Mouse (Mus musculus): ENCODE data around the gene Celf2. TPM values are rescaled to one million over a fixed set of nuclear protein-coding genes. Genes with fewer than 3 reads are reported as not detected.

Celf2 gene
- polyA plus RNA-seq, 1 experiment from 2014 or later, result 92.4 TPM

DNA sequence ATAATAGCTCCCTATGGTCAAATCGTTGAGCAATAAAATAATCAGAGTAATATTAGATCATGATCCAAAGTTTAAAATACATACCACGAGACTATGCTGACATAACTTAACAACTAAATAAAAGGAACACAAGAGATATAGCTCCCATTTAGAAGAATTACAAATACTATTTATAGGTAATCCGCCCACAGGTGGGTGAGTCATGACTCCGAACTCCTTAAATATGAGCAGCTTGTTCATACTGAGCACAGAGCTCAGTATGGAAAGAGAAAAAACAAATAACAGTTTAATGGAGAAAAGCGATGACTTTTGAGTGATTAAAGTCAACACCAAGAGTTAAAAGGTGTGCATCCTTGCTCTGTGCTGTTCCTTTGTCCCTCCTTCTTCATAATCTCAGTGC is 458.3 kb downstream of the Celf2 start:
- WGBS, result 87% methylated on average over 5 of the region's 5 CpGs
- Histone ChIP-seq H3K4me2 (ENCODE audit: low read depth, low read length) (no peak overlapping the region), H3K9me3 (ENCODE audit: control insufficient read depth, low read length) (peaks cover 5% of the 10 kb centered on the region; the same call in 1 of the 2 replicates), H3K27ac (ENCODE audit: low read length) (no peak overlapping the region), H3K9ac (ENCODE audit: low read length) (no peak overlapping the region), H3K27me3 (ENCODE audit: control insufficient read depth, insufficient read depth, low read depth, low read length) (no peaks in the 10 kb centered on the region), H3K4me3 (ENCODE audit: low read length) (no peak overlapping the region), H3K4me1 (replicated peaks; ENCODE audit: control insufficient read depth, insufficient read depth, low read length) (peaks cover 10% of the 10 kb centered on the region), H3K36me3 (ENCODE audit: control insufficient read depth, insufficient read depth, low read length) (no peaks in the 10 kb centered on the region)
- no peak for ATAC-seq (ENCODE audit: low read depth)

DNA sequence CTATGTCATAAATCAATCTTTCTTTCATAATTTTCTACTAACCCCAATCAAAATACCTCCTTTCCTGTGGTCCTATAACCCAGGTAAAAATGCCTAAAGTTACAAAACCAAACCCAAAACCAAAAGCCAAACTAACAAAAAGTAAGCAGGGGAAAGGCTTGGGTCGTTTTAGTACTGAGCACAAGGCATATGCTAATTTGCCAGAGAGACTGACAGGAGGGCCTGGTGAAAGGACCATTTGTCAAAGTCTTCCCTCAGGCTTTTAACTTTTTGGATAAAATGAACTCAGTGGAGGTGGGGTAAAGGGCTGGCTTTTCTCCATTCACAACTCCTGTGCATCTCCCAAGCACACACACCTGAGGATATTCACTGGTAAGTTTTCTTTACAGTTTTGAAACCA is 463.2 kb downstream of the Celf2 start:
- Histone ChIP-seq H3K9ac (ENCODE audit: low read length) (no peak overlapping the region), H3K9me3 (ENCODE audit: control insufficient read depth, low read length) (peaks cover 5% of the 10 kb centered on the region; the same call in 1 of the 2 replicates), H3K4me2 (ENCODE audit: low read depth, low read length) (no peak overlapping the region), H3K4me3 (ENCODE audit: low read length) (no peak overlapping the region), H3K27me3 (ENCODE audit: control insufficient read depth, insufficient read depth, low read depth, low read length) (no peaks in the 10 kb centered on the region), H3K27ac (ENCODE audit: low read length) (no peak overlapping the region), H3K36me3 (ENCODE audit: control insufficient read depth, insufficient read depth, low read length) (no peaks in the 10 kb centered on the region), H3K4me1 (replicated peaks; ENCODE audit: control insufficient read depth, insufficient read depth, low read length) (no peaks in the 10 kb centered on the region)
- WGBS, result 19% methylated on average over 1 of the region's 1 CpGs
- no peak for ATAC-seq (ENCODE audit: low read depth)

DNA sequence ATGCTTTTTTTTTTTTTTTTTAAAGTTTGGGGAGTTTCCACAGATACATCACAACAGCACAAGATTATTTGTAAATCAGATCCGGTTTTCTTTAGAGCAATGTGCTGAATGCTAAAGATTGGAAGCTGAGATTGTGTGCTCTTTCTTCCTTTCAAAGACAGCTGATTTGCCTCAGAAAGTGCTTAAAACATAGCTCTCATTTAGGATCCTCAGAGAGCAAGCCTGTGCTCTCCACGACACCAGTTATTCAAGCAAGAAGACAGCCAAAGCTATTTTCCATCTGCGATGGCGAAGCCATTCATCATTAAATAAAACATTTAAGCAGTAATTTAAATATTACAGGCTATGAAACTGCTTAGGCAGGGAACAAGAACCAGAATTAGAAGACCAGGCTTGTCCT is 463.8 kb downstream of the Celf2 start:
- Histone ChIP-seq H3K4me2 (ENCODE audit: low read depth, low read length) (no peak overlapping the region), H3K36me3 (ENCODE audit: control insufficient read depth, insufficient read depth, low read length) (no peaks in the 10 kb centered on the region), H3K27me3 (ENCODE audit: control insufficient read depth, insufficient read depth, low read depth, low read length) (no peaks in the 10 kb centered on the region), H3K9ac (ENCODE audit: low read length) (no peak overlapping the region), H3K9me3 (ENCODE audit: control insufficient read depth, low read length) (peaks cover 5% of the 10 kb centered on the region; the same call in 1 of the 2 replicates), H3K4me3 (ENCODE audit: low read length) (no peak overlapping the region), H3K27ac (ENCODE audit: low read length) (no peak overlapping the region; the same call in 1 of the 2 replicates), H3K4me1 (replicated peaks; ENCODE audit: control insufficient read depth, insufficient read depth, low read length) (no peaks in the 10 kb centered on the region)
- ATAC-seq (ENCODE audit: low read depth), result peak; percentile 71
- WGBS, result 56% methylated on average over 4 of the region's 4 CpGs

DNA sequence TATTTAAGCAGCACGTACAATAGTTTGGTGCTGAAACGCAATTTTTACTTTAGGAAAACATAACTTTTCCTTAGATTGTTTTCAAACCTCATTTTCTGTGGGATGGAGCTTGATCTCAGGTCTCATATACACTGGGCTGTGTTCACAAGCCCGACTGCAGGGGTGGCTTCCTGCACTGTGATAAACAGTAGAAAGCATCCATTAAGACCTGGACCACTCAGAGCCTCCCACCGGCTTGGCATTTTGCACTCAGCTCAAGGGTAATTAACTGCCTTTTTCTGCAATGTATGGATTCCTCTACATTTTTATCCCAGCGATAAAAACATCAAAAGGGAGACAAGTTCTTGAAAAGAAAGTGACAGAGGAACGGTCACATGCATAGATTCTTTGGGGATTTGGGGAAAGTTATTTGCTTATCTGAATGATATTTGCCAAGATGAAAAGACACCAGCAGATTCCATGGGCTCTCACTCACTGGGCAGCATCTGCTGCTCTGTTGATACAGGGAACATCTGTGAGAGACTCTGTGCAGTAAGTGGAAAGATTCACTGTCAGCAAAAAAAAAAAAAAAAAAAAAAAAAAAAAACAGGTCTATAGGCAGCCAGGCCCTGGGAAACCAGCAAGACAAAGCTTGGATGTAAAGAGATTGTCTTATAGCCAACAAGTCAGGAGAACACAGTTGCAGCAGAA is 465.4 kb downstream of the Celf2 start:
- Histone ChIP-seq H3K4me1 (replicated peaks; ENCODE audit: control insufficient read depth, insufficient read depth, low read length) (no peaks in the 10 kb centered on the region), H3K4me3 (ENCODE audit: low read length) (no peak overlapping the region), H3K9me3 (ENCODE audit: control insufficient read depth, low read length) (peaks cover 5% of the 10 kb centered on the region; the same call in 1 of the 2 replicates), H3K4me2 (ENCODE audit: low read depth, low read length) (no peak overlapping the region), H3K9ac (ENCODE audit: low read length) (no peak overlapping the region), H3K27ac (ENCODE audit: low read length) (no peak overlapping the region), H3K36me3 (ENCODE audit: control insufficient read depth, insufficient read depth, low read length) (no peaks in the 10 kb centered on the region), H3K27me3 (ENCODE audit: control insufficient read depth, insufficient read depth, low read depth, low read length) (no peaks in the 10 kb centered on the region)
- 38% methylated on average over 6 of the region's 6 CpGs for WGBS
- ATAC-seq (ENCODE audit: low read depth), result no peak

DNA sequence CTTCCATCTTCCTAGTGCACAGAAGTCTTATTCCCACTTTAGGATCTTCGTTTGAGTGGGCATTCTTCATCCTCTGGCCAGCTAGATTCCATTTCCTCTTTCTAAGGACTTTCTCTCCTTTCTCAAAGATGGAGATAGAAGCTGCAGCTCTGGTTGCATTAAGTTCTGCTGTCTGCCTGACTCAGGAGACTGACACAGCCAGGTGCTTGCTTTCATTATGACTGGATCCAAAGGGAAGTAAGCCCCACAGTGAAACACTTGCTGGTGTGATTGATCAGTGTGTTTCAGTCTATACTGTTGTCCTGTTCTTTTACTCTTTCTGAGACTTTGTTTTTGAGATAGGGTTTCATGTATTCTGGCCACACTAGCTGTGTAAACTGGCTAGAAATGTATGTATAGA is 468.4 kb downstream of the Celf2 start:
- Histone ChIP-seq H3K36me3 (ENCODE audit: control insufficient read depth, insufficient read depth, low read length) (no peaks in the 10 kb centered on the region), H3K4me3 (ENCODE audit: low read length) (no peak overlapping the region), H3K9ac (ENCODE audit: low read length) (no peak overlapping the region), H3K27me3 (ENCODE audit: control insufficient read depth, insufficient read depth, low read depth, low read length) (no peaks in the 10 kb centered on the region), H3K9me3 (ENCODE audit: control insufficient read depth, low read length) (no peaks in the 10 kb centered on the region), H3K27ac (ENCODE audit: low read length) (no peak overlapping the region), H3K4me2 (ENCODE audit: low read depth, low read length) (no peak overlapping the region), H3K4me1 (replicated peaks; ENCODE audit: control insufficient read depth, insufficient read depth, low read length) (peaks cover 5% of the 10 kb centered on the region; the same call in 1 of the 2 replicates)
- 65% methylated on average over 1 of the region's 1 CpGs for WGBS
- ATAC-seq (ENCODE audit: low read depth), result no peak

DNA sequence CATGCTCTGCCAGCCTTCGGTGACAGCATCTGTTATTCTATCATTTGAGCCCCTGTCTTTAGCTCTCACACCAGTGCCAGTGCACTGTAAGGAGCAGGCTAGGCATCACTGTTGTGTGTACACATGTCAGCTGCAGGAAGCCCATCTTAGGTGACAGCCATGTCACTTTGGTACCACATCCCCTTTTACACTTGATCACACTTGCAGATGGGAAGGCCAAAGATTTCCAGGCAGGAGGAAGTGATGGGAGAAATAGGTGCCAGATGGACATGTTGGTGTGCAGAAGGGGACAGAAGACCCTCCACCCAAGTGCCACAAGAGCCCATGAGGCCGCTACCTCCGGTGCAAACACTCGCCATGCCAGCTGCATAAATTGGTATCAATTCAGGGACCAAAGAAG is 470.4 kb downstream of the Celf2 start:
- ATAC-seq (ENCODE audit: low read depth), result no peak

DNA sequence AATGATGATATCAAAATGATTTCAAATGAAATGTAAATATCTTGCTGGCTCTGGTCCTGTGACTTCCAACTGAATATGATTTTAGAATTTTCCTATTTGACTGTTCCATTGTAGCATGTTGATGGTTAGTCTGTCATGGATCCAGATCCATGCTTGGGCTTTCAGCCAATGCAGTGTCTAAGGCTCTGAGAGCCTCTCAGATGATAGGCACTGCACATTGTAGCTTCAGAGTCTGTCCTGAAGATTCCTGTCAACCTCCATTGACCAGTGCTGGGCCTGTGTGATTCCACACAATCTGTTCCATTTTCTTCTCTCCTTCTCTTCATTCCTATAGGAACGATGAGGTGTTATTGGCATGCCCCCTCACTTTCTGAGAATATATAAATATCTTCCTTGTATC is 478.0 kb downstream of the Celf2 start:
- H3K4me2 ChIP-seq (ENCODE audit: low read depth, low read length), result no peak overlapping the region
- no peak overlapping the region for H3K9ac ChIP-seq (ENCODE audit: low read length)
- H3K36me3 ChIP-seq (ENCODE audit: control insufficient read depth, insufficient read depth, low read length), result no peaks in the 10 kb centered on the region
- H3K4me1 ChIP-seq (replicated peaks; ENCODE audit: control insufficient read depth, insufficient read depth, low read length), result peaks cover 4% of the 10 kb centered on the region; the same call in 1 of the 2 replicates
- WGBS, result 50% methylated on average over 1 of the region's 1 CpGs
- peak; percentile 93 for ATAC-seq (ENCODE audit: low read depth)
- no peak overlapping the region for H3K4me3 ChIP-seq (ENCODE audit: low read length)
- H3K9me3 ChIP-seq (ENCODE audit: control insufficient read depth, low read length), result no peaks in the 10 kb centered on the region
- H3K27me3 ChIP-seq (ENCODE audit: control insufficient read depth, insufficient read depth, low read depth, low read length), result no peaks in the 10 kb centered on the region
- no peak overlapping the region for H3K27ac ChIP-seq (ENCODE audit: low read length)

More for the DNA sequence above, 470.4 kb downstream of the Celf2 start:
- H3K9me3 ChIP-seq (ENCODE audit: control insufficient read depth, low read length), result no peaks in the 10 kb centered on the region
- H3K36me3 ChIP-seq (ENCODE audit: control insufficient read depth, insufficient read depth, low read length), result no peaks in the 10 kb centered on the region
- H3K27me3 ChIP-seq (ENCODE audit: control insufficient read depth, insufficient read depth, low read depth, low read length), result no peaks in the 10 kb centered on the region
- no peak overlapping the region for H3K9ac ChIP-seq (ENCODE audit: low read length)
- H3K4me2 ChIP-seq (ENCODE audit: low read depth, low read length), result no peak overlapping the region
- no peak overlapping the region for H3K4me3 ChIP-seq (ENCODE audit: low read length)
- H3K4me1 ChIP-seq (replicated peaks; ENCODE audit: control insufficient read depth, insufficient read depth, low read length), result peaks cover 5% of the 10 kb centered on the region; the same call in 1 of the 2 replicates
- 89% methylated on average over 4 of the region's 4 CpGs for WGBS
- no peak overlapping the region for H3K27ac ChIP-seq (ENCODE audit: low read length)

DNA sequence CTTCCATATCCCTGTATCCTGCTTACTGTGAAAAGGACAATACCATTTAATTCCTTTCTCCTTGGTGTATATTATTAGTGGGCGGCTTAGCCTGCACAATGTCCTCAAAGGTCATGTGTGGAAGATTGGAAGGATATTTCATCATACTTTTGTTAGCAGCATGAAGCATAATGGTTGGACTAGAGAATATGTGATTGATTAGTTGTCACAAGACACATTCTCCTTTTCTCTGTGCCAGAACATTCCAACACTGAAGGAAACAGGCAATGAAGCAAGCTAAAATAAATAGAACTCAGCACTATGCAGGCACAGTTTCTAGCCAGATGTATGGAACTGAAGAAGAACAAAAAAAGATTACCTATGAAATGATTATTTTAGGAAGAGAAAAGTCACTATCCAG is 482.6 kb downstream of the Celf2 start:
- H3K9ac ChIP-seq (ENCODE audit: low read length), result no peak overlapping the region
- H3K4me3 ChIP-seq (ENCODE audit: low read length), result no peak overlapping the region
- H3K27me3 ChIP-seq (ENCODE audit: control insufficient read depth, insufficient read depth, low read depth, low read length), result no peaks in the 10 kb centered on the region
- 76% methylated on average over 1 of the region's 1 CpGs for WGBS
- no peak overlapping the region for H3K27ac ChIP-seq (ENCODE audit: low read length)
- peak; percentile 51 for ATAC-seq (ENCODE audit: low read depth)
- H3K36me3 ChIP-seq (ENCODE audit: control insufficient read depth, insufficient read depth, low read length), result no peaks in the 10 kb centered on the region
- H3K4me2 ChIP-seq (ENCODE audit: low read depth, low read length), result no peak overlapping the region
- H3K9me3 ChIP-seq (ENCODE audit: control insufficient read depth, low read length), result no peaks in the 10 kb centered on the region
- 0 out of 2 replicates have a peak, but pooled peaks cover 2% of the 10 kb centered on the region for H3K4me1 ChIP-seq (replicated peaks; ENCODE audit: control insufficient read depth, insufficient read depth, low read length)

DNA sequence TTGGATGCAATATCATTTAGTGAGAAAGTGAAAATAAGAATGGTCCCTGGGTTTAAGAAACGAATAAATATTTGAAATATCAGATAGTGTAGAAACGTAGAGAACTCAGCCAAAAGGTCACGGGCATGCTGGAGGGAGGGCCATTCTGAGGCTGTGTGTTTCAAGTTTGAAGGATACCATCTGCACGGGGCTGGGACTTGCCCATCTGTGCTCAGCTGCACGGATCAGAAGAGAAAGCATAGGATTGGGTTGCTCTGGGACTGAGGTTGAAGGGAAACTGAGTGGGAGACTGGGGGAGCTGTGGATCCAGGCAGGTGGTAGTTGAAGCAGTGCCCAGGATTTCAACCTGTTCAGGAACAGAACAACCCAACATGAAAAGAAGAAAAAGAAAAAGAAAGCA is 483.8 kb downstream of the Celf2 start:
- ATAC-seq (ENCODE audit: low read depth), result peak; percentile 89
- no peak overlapping the region for H3K4me3 ChIP-seq (ENCODE audit: low read length)
- H3K4me1 ChIP-seq (replicated peaks; ENCODE audit: control insufficient read depth, insufficient read depth, low read length), result 0 out of 2 replicates have a peak, but pooled peaks cover 2% of the 10 kb centered on the region
- no peaks in the 10 kb centered on the region for H3K36me3 ChIP-seq (ENCODE audit: control insufficient read depth, insufficient read depth, low read length)
- no peak overlapping the region for H3K9ac ChIP-seq (ENCODE audit: low read length)
- H3K4me2 ChIP-seq (ENCODE audit: low read depth, low read length), result no peak overlapping the region
- H3K9me3 ChIP-seq (ENCODE audit: control insufficient read depth, low read length), result no peaks in the 10 kb centered on the region
- no peak overlapping the region for H3K27ac ChIP-seq (ENCODE audit: low read length)
- H3K27me3 ChIP-seq (ENCODE audit: control insufficient read depth, insufficient read depth, low read depth, low read length), result no peaks in the 10 kb centered on the region
- 37% methylated on average over 5 of the region's 5 CpGs for WGBS
